Mouse (Mus musculus) frontal cortex, adult (tissue): ENCODE measurements around the gene Gm4553.
"Not testable (repeated sequence)": the region's sequence is repeated elsewhere in the genome, so short reads cannot be mapped to it uniquely, and the experiment has no call there.

Experiments
- ATAC-seq: cut with Nextera tagmentation; 2 replicates; pipeline ENCODE4 v1.9.2; 2017; ENCODE audit warnings: mild to moderate bottlenecking, moderate library complexity, mixed read lengths; ENCODE audit not compliant: low TSS enrichment

The Gm4553 gene

GRCm38 (mm10) chr7:142134206-142134995 is 31.1 kb downstream of the Gm4553 start:
- ATAC-seq: no peak

- no peak for ATAC-seq
Measured at GRCm38 (mm10) chr7:142128843-142129242, 36.7 kb downstream of the Gm4553 start.

- ATAC-seq: not testable (repeated sequence)
Measured at GRCm38 (mm10) chr7:142120629-142121028, 44.9 kb downstream of the Gm4553 start, which contains the start of gene Gm45618. Gene Gm45618, minus strand, starts transcription at chr7:142120729.

- ATAC-seq: peak; percentile 55; the same call in 1 of the 2 replicates
Measured at GRCm38 (mm10) chr7:142119632-142120031, 45.9 kb downstream of the Gm4553 start.
